In genomic region chr4:151576291-151577108, GRCm38 (mm10) we compare ENCODE assay signal across 12 mouse cellular contexts.
DNase-seq lines count a peak whose midpoint lies in the region; ATAC-seq lines count a peak whose summit lies in the region.
"Had no signal": no experiment of that assay in that cellular context is flagged by ENCODE, and none has a peak within 500 bp of the region (broad histone marks: within the 10 kb centered on the region; RNA-seq: fewer than 3 reads in every experiment).

No protein-coding gene starts in this region.

- 70% methylated on average over 15 of the region's 15 CpGs for WGBS in forebrain, embryonic 14.5 days
- 83% methylated on average over 15 of the region's 15 CpGs for WGBS in forebrain, embryonic 12.5 days
- WGBS in liver, embryonic 12.5 days (ENCODE audit: insufficient replicate concordance), result 60% methylated on average over 15 of the region's 15 CpGs

- no peak overlapping the region for H3K4me2 ChIP-seq in forebrain, embryonic 14.5 days (ENCODE audit: low read length)
- no peak overlapping the region for H3K4me2 ChIP-seq in forebrain, embryonic 12.5 days
- H3K4me2 ChIP-seq in liver, embryonic 12.5 days, result no peak overlapping the region
- H3K4me2 ChIP-seq: limb, embryonic 15.5 days had no signal

- H3K4me3 ChIP-seq in forebrain, embryonic 14.5 days (ENCODE audit: low read depth, low read length), result no peak overlapping the region
- H3K4me3 ChIP-seq in forebrain, embryonic 12.5 days (replicated peaks), result no peak overlapping the region
- no peak overlapping the region for H3K4me3 ChIP-seq in liver, embryonic 12.5 days
- H3K4me3 ChIP-seq: erythroblast, embryonic 14.5 days; limb, embryonic 15.5 days had no signal

- peak; percentile 40 for DNase-seq in forebrain, embryonic 14.5 days (ENCODE audit: low spot score)
- peak; percentile 23 to 29 for DNase-seq in layer of hippocampus, adult 8-10 months (ENCODE audit: low spot score in 2 of 2)
- no peak for DNase-seq in layer of hippocampus, postnatal 36 days
- DNase-seq in cerebellum, postnatal 14 days, result peak; percentile 48
- DNase-seq in left cerebral cortex, postnatal 36 days (ENCODE audit: low spot score in 2 of 2), result peak; percentile 29 to 34
- no peak for DNase-seq in heart, adult 8-10 months (ENCODE audit: low spot score)
- DNase-seq: gastrocnemius, postnatal 10 days; lung, postnatal 14 days had no signal

- no peak for ATAC-seq in forebrain, embryonic 14.5 days
- ATAC-seq in forebrain, embryonic 12.5 days (ENCODE audit: low FRiP score), result no peak
- ATAC-seq in liver, embryonic 12.5 days, result no peak

- H3K4me1 ChIP-seq in forebrain, embryonic 14.5 days (ENCODE audit: control insufficient read depth, insufficient read depth, low read length), result 0 out of 2 replicates have a peak, but pooled peaks cover 3% of the 10 kb centered on the region
- peaks cover 16% of the 10 kb centered on the region; the same call in 1 of the 2 replicates for H3K4me1 ChIP-seq in forebrain, embryonic 12.5 days
- no peaks in the 10 kb centered on the region for H3K4me1 ChIP-seq in liver, embryonic 12.5 days

- no peak overlapping the region for H3K9ac ChIP-seq in forebrain, embryonic 14.5 days (ENCODE audit: low read length)
- no peak overlapping the region for H3K9ac ChIP-seq in forebrain, embryonic 12.5 days
- H3K9ac ChIP-seq in liver, embryonic 12.5 days, result no peak overlapping the region
- H3K9ac ChIP-seq: limb, embryonic 15.5 days had no signal

- no peak overlapping the region for H3K27ac ChIP-seq in forebrain, embryonic 14.5 days (ENCODE audit: low read depth, low read length)
- no peak overlapping the region for H3K27ac ChIP-seq in forebrain, embryonic 12.5 days
- no peak overlapping the region for H3K27ac ChIP-seq in liver, embryonic 12.5 days
- H3K27ac ChIP-seq: limb, embryonic 15.5 days had no signal

- H3K36me3 ChIP-seq in forebrain, embryonic 14.5 days (ENCODE audit: control insufficient read depth, insufficient read depth, low read length), result no peaks in the 10 kb centered on the region
- H3K36me3 ChIP-seq in forebrain, embryonic 12.5 days (replicated peaks), result no peaks in the 10 kb centered on the region
- no peaks in the 10 kb centered on the region for H3K36me3 ChIP-seq in liver, embryonic 12.5 days
- H3K36me3 ChIP-seq: limb, embryonic 15.5 days had no signal

- no peaks in the 10 kb centered on the region for H3K9me3 ChIP-seq in forebrain, embryonic 14.5 days (replicated peaks; ENCODE audit: control insufficient read depth, low read length)
- no peaks in the 10 kb centered on the region for H3K9me3 ChIP-seq in forebrain, embryonic 12.5 days
- no peaks in the 10 kb centered on the region for H3K9me3 ChIP-seq in liver, embryonic 12.5 days (replicated peaks)
- H3K9me3 ChIP-seq: limb, embryonic 15.5 days had no signal

- intact Hi-C loops in left cerebral cortex, postnatal 36 days (cut with DNase I), result no loop called here

- no peaks in the 10 kb centered on the region for H3K27me3 ChIP-seq in forebrain, embryonic 14.5 days (replicated peaks; ENCODE audit: control insufficient read depth, insufficient read depth, low read length)
- H3K27me3 ChIP-seq in forebrain, embryonic 12.5 days, result no peaks in the 10 kb centered on the region
- H3K27me3 ChIP-seq in liver, embryonic 12.5 days (replicated peaks), result no peaks in the 10 kb centered on the region
- H3K27me3 ChIP-seq: limb, embryonic 15.5 days had no signal

Comparison
In these comparisons a context has a peak if more than half of its experiments do, and no peak if none do; other contexts are left out.
1. DNase-seq: peak in forebrain, embryonic 14.5 days (single experiment), layer of hippocampus, adult 8-10 months (2 of 2), cerebellum, postnatal 14 days (2 of 2) and left cerebral cortex, postnatal 36 days (2 of 2); none in layer of hippocampus, postnatal 36 days (0 of 2) and heart, adult 8-10 months (single experiment).